ENCODE assay signal across 30 mouse cellular contexts in the genomic region with DNA sequence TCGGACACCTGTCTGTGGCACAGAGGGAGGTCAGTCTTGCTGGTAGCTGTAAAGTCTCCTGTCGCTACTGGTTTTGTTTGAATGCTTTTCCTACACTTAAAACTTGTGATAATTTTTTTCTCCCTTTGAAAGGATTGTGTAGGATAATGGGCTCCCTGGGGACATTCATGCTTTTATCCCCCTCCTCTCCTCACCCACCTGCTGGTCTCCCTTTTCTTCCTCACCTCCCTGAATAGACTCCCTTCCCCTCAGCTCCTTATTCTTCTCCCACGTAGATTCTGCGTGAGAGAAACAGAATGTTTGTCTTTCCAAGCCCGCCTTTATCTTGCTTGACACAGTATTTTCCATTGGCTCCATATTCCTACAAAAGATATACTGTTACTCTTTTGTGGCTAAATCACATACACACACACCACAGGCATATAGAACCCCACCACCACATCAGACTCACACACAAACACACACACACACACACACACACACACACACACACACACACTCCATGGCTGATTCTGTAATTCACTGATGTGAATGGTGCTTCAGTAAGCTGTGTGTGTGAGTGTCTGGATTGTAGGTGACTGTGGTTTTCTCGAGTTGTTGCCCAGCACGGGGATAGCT. TPM values are rescaled to one million over a fixed set of nuclear protein-coding genes. Genes with fewer than 3 reads are reported as not detected.
DNase-seq lines count a peak whose midpoint lies in the region; ATAC-seq and TF ChIP-seq lines count a peak whose summit lies in the region.
"Had no signal": no experiment of that assay in that cellular context is flagged by ENCODE, and none has a peak within 500 bp of the region (broad histone marks: within the 10 kb centered on the region; RNA-seq: fewer than 3 reads in every experiment).

No protein-coding gene starts in this region.

- H3K4me3 ChIP-seq in midbrain, embryonic 12.5 days: no peak overlapping the region
- no peak overlapping the region for H3K4me3 ChIP-seq in midbrain, postnatal 0 days (ENCODE audit: low read depth, low read length)
- H3K4me3 ChIP-seq in forebrain, postnatal 0 days (ENCODE audit: low read depth, low read length): no peak overlapping the region
- no peak overlapping the region for H3K4me3 ChIP-seq in hindbrain, postnatal 0 days (ENCODE audit: low read length)
- no peak overlapping the region for H3K4me3 ChIP-seq in cerebellum, adult 2 months (replicated peaks; ENCODE audit: insufficient read depth, low read depth, low read length)
- H3K4me3 ChIP-seq: embryonic facial prominence, embryonic 12.5 days; heart, embryonic 13.5 days; liver, embryonic 13.5 days; megakaryocyte, embryonic 14.5 days; neural tube, embryonic 13.5 days had no signal

- no peak for DNase-seq in midbrain, postnatal 0 days (ENCODE audit: low spot score)
- DNase-seq in ES-CJ7 (ENCODE audit: low read depth, low spot score) (peak; percentile 23), ZHBTc4 (ENCODE audit: low read depth, low spot score) (peak; percentile 50)
- DNase-seq in forebrain, postnatal 0 days: no peak
- DNase-seq in hindbrain, postnatal 0 days (ENCODE audit: low spot score): no peak
- DNase-seq in cerebellum, adult 2 months: no peak
- DNase-seq: adrenal gland, postnatal 10 days; cerebellum, adult 11 months; cerebellum, adult 9-11 months; embryo, embryonic 11 days; gastrocnemius, postnatal 10 days; heart, postnatal 14 days; kidney, adult 8-10 months; kidney, postnatal 4 days; liver, embryonic 13.5 days; lung, adult 18-20 months; lung, postnatal 4 days; right cerebral cortex, postnatal 14 days; thymus, postnatal 14 days had no signal

- no peaks in the 10 kb centered on the region for H3K9me3 ChIP-seq in midbrain, embryonic 12.5 days
- no peaks in the 10 kb centered on the region for H3K9me3 ChIP-seq in midbrain, postnatal 0 days (ENCODE audit: low read length)
- H3K9me3 ChIP-seq in forebrain, postnatal 0 days (ENCODE audit: low read length): no peaks in the 10 kb centered on the region
- no peaks in the 10 kb centered on the region for H3K9me3 ChIP-seq in hindbrain, postnatal 0 days (ENCODE audit: low read length)
- H3K9me3 ChIP-seq: embryonic facial prominence, embryonic 12.5 days; heart, embryonic 13.5 days; liver, embryonic 13.5 days; megakaryocyte, embryonic 14.5 days; neural tube, embryonic 13.5 days had no signal

- H3K4me1 ChIP-seq in midbrain, embryonic 12.5 days: peaks cover 9% of the 10 kb centered on the region
- H3K4me1 ChIP-seq in midbrain, postnatal 0 days (ENCODE audit: insufficient read depth, low read length): no peaks in the 10 kb centered on the region
- no peaks in the 10 kb centered on the region for H3K4me1 ChIP-seq in forebrain, postnatal 0 days (ENCODE audit: insufficient read depth)
- 0 out of 2 replicates have a peak, but pooled peaks cover 5% of the 10 kb centered on the region for H3K4me1 ChIP-seq in hindbrain, postnatal 0 days (ENCODE audit: insufficient read depth, low read length)
- H3K4me1 ChIP-seq in cerebellum, adult 2 months (ENCODE audit: control insufficient read depth, insufficient read depth, low read length): peaks cover 9% of the 10 kb centered on the region
- H3K4me1 ChIP-seq: embryonic facial prominence, embryonic 12.5 days; liver, embryonic 13.5 days had no signal

- no peaks in the 10 kb centered on the region for H3K36me3 ChIP-seq in midbrain, embryonic 12.5 days
- no peaks in the 10 kb centered on the region for H3K36me3 ChIP-seq in midbrain, postnatal 0 days (ENCODE audit: insufficient read depth, low read length)
- no peaks in the 10 kb centered on the region for H3K36me3 ChIP-seq in forebrain, postnatal 0 days (ENCODE audit: insufficient read depth)
- H3K36me3 ChIP-seq in hindbrain, postnatal 0 days (ENCODE audit: insufficient read depth, low read length): no peaks in the 10 kb centered on the region
- H3K36me3 ChIP-seq: embryonic facial prominence, embryonic 12.5 days; heart, embryonic 13.5 days; liver, embryonic 13.5 days; neural tube, embryonic 13.5 days had no signal

- H3K27me3 ChIP-seq in midbrain, embryonic 12.5 days: no peaks in the 10 kb centered on the region
- no peaks in the 10 kb centered on the region for H3K27me3 ChIP-seq in midbrain, postnatal 0 days (ENCODE audit: insufficient read depth, low read length)
- no peaks in the 10 kb centered on the region for H3K27me3 ChIP-seq in forebrain, postnatal 0 days (ENCODE audit: insufficient read depth, low read length)
- H3K27me3 ChIP-seq in hindbrain, postnatal 0 days (ENCODE audit: insufficient read depth, low read length): no peaks in the 10 kb centered on the region
- H3K27me3 ChIP-seq in cerebellum, adult 2 months (ENCODE audit: control insufficient read depth, insufficient read depth, low read length): no peaks in the 10 kb centered on the region
- H3K27me3 ChIP-seq: embryonic facial prominence, embryonic 12.5 days; liver, embryonic 13.5 days; neural tube, embryonic 13.5 days had no signal

- H3K27ac ChIP-seq in midbrain, embryonic 12.5 days (replicated peaks): no peak overlapping the region
- H3K27ac ChIP-seq in midbrain, postnatal 0 days (ENCODE audit: low read depth, low read length): no peak overlapping the region
- no peak overlapping the region for H3K27ac ChIP-seq in forebrain, postnatal 0 days (ENCODE audit: low read depth, low read length)
- no peak overlapping the region for H3K27ac ChIP-seq in hindbrain, postnatal 0 days
- no peak overlapping the region for H3K27ac ChIP-seq in cerebellum, adult 2 months (ENCODE audit: insufficient read depth, low read length)
- H3K27ac ChIP-seq: embryonic facial prominence, embryonic 12.5 days; heart, embryonic 13.5 days; kidney, postnatal 0 days; liver, embryonic 13.5 days; neural tube, embryonic 13.5 days had no signal

- no peak overlapping the region for H3K4me2 ChIP-seq in midbrain, embryonic 12.5 days (replicated peaks)
- no peak overlapping the region for H3K4me2 ChIP-seq in midbrain, postnatal 0 days (ENCODE audit: low read depth, low read length, poor library complexity, severe bottlenecking)
- no peak overlapping the region for H3K4me2 ChIP-seq in forebrain, postnatal 0 days (ENCODE audit: low read depth)
- no peak overlapping the region for H3K4me2 ChIP-seq in hindbrain, postnatal 0 days (ENCODE audit: low read depth, low read length)
- H3K4me2 ChIP-seq: embryonic facial prominence, embryonic 12.5 days; heart, embryonic 13.5 days; liver, embryonic 13.5 days; neural tube, embryonic 13.5 days had no signal

- WGBS in midbrain, embryonic 12.5 days: 26% methylated on average over 7 of the region's 7 CpGs
- 19% methylated on average over 7 of the region's 7 CpGs for WGBS in midbrain, postnatal 0 days
- WGBS in forebrain, postnatal 0 days: 21% methylated on average over 7 of the region's 7 CpGs
- 28% methylated on average over 7 of the region's 7 CpGs for WGBS in hindbrain, postnatal 0 days
- WGBS in cerebellum, adult 2 months: 59% methylated on average over 7 of the region's 7 CpGs

- no peak for TF ChIP-seq POLR2A in cerebellum, adult 2 months (IDR thresholded peaks at IDR 0.05; ENCODE audit: borderline replicate concordance, insufficient read depth, low read length)

- TF ChIP-seq CTCF in midbrain, postnatal 0 days (IDR thresholded peaks at IDR 0.05): no peak
- no peak for TF ChIP-seq CTCF in forebrain, postnatal 0 days (IDR thresholded peaks at IDR 0.05; ENCODE audit: low read depth)
- TF ChIP-seq CTCF in hindbrain, postnatal 0 days (IDR thresholded peaks at IDR 0.05; ENCODE audit: low read depth): no peak
- no peak for TF ChIP-seq CTCF in cerebellum, adult 2 months (IDR thresholded peaks at IDR 0.05; ENCODE audit: borderline replicate concordance, insufficient read depth, low read depth, low read length)

- ATAC-seq in midbrain, embryonic 12.5 days (ENCODE audit: low FRiP score, low read depth): peak; percentile 45; the same call in 1 of the 2 replicates
- ATAC-seq in midbrain, postnatal 0 days (ENCODE audit: low FRiP score): no peak
- ATAC-seq in forebrain, postnatal 0 days: peak; percentile 30; the same call in 1 of the 2 replicates
- no peak for ATAC-seq in hindbrain, postnatal 0 days
- ATAC-seq: CD4-positive, CD25-positive, alpha-beta regulatory T cell, adult 4 months; hindbrain, embryonic 16.5 days; intestine, embryonic 16.5 days; lung, postnatal 0 days had no signal

- no peak overlapping the region for H3K9ac ChIP-seq in midbrain, embryonic 12.5 days (replicated peaks)
- no peak overlapping the region for H3K9ac ChIP-seq in midbrain, postnatal 0 days (replicated peaks; ENCODE audit: low read length, poor library complexity, severe bottlenecking)
- H3K9ac ChIP-seq in forebrain, postnatal 0 days: no peak overlapping the region
- no peak overlapping the region for H3K9ac ChIP-seq in hindbrain, postnatal 0 days (replicated peaks; ENCODE audit: low read length)
- H3K9ac ChIP-seq: embryonic facial prominence, embryonic 12.5 days; heart, embryonic 13.5 days; liver, embryonic 13.5 days; neural tube, embryonic 13.5 days had no signal

RNA-seq across cellular contexts. Expression of a gene that starts 18.0 kb away (rescaled TPM):
- polyA plus RNA-seq in midbrain, embryonic 12.5 days (2016; fragmentation: Nextera tagmentation; extraction: Ambion mirVana): 24.5 and 25.3 TPM in 2 replicates
- 0.77 and 1.9 TPM in 2 replicates for total RNA-seq in midbrain, postnatal 0 days (2014; rRNA removed)
- polyA plus RNA-seq in midbrain, postnatal 0 days (2015; fragmentation: Nextera tagmentation; extraction: Ambion mirVana): 11.4 and 15.7 TPM in 2 replicates
- total RNA-seq in forebrain, postnatal 0 days (2014; rRNA removed): 2.3 and 4.6 TPM in 2 replicates
- polyA plus RNA-seq in forebrain, postnatal 0 days (2015; fragmentation: Nextera tagmentation; extraction: Ambion mirVana): 16.7 and 24.2 TPM in 2 replicates
- 2.2 and 2.5 TPM in 2 replicates for total RNA-seq in hindbrain, postnatal 0 days (2014; rRNA removed)
- polyA plus RNA-seq in hindbrain, postnatal 0 days (2015; fragmentation: Nextera tagmentation; extraction: Ambion mirVana): 10.7 and 15.2 TPM in 2 replicates
- polyA plus RNA-seq in cerebellum, adult 2 months (2012; rRNA removed): 6.5 and 7.7 TPM in 2 replicates
- polyA plus RNA-seq: small intestine, adult 2 months had no signal

RNA-seq across cellular contexts. Expression of a gene that starts 18.2 kb away (rescaled TPM):
- polyA plus RNA-seq in midbrain, embryonic 12.5 days (2016; fragmentation: Nextera tagmentation; extraction: Ambion mirVana): 590 and 616 TPM in 2 replicates
- total RNA-seq in midbrain, postnatal 0 days (2014; rRNA removed): 515 and 540 TPM in 2 replicates
- 1,809 and 1,897 TPM in 2 replicates for polyA plus RNA-seq in midbrain, postnatal 0 days (2015; fragmentation: Nextera tagmentation; extraction: Ambion mirVana)
- total RNA-seq in forebrain, postnatal 0 days (2014; rRNA removed): 533 and 625 TPM in 2 replicates
- polyA plus RNA-seq in forebrain, postnatal 0 days (2015; fragmentation: Nextera tagmentation; extraction: Ambion mirVana): 1,729 and 1,732 TPM in 2 replicates
- total RNA-seq in hindbrain, postnatal 0 days (2014; rRNA removed): 529 and 602 TPM in 2 replicates
- polyA plus RNA-seq in hindbrain, postnatal 0 days (2015; fragmentation: Nextera tagmentation; extraction: Ambion mirVana): 2,773 and 3,206 TPM in 2 replicates
- 1,176 and 1,178 TPM in 2 replicates for polyA plus RNA-seq in cerebellum, adult 2 months (2012; rRNA removed)

Comparison
In these comparisons a context has a peak if more than half of its experiments do, and no peak if none do; other contexts are left out.
1. ATAC-seq: peak in midbrain, embryonic 12.5 days (single experiment) and forebrain, postnatal 0 days (single experiment); none in midbrain, postnatal 0 days (single experiment) and hindbrain, postnatal 0 days (single experiment).
2. DNase-seq: peak in ES-CJ7 (single experiment) and ZHBTc4 (single experiment); none in midbrain, postnatal 0 days (single experiment), forebrain, postnatal 0 days (single experiment), hindbrain, postnatal 0 days (single experiment) and cerebellum, adult 2 months (0 of 2).